Mouse (Mus musculus) mesoderm, embryonic 11.5 days (tissue): Measurements from ENCODE around the gene Ppp4r3a.

Experiments used
- DNase-seq: peaks from one replicate; pipeline ENCODE4 v3.0.0-alpha.2; 2012; ENCODE audit warnings: low read depth, low spot score

Gene Ppp4r3a

DNA sequence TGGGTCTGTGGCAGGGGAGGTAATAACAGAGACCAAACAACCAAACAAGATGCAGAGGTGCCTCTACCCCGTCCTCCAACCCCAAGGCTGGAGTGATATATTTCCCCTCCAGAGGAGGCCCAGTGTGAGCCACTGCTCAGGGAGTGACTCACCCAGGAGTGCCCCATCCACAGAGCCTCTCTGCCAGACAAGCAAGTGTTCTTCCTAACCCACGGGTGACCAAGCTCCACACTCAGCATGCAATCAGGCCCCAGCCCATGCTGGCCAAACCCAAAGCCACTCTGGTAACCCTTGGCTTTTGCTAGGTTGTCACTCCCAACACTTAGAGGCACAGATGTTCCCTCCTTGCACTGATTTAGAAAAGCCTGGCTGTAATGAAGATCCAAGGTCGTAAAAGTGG, 90.4 kb downstream of the Ppp4r3a start:
- no peak for DNase-seq

DNA sequence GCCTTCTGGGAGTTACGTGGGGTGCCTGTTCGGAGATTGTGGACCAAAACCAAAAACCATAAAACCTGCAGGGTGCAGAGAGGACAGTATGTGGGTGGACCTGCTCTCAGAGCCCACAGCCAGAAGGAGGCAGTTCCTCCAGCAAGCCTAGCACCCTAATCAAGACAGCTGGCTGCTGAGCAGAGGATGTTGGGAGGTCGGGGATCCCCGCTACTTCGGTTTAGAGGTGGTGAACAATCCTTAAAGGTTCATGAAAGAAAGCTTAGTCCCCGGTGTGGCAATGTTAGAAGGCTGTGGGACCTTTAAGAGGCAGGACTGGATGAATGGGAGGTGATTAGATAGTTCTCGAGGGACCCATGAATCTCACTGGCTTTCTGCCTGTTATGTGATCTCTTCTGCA, 91.0 kb downstream of the Ppp4r3a start:
- DNase-seq = no peak

DNA sequence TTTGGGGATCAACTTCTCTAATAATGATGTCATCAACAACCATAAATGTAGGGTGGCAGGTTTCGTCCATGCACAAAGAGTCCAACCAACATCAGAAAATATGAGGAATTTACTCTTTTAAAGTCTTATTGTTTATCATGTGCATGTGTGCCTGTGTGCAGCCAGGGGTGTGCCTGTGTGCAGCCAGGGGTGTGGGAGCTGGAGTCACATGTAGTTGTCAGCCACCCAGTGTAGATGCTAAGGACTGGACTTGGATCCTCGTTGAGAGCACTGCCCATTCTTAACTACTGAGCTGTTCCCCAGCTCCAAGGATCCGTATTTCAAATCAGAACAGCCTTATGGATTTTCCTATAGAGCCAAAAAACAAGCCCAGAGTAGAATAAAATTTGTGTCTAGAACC, 92.4 kb downstream of the Ppp4r3a start:
- no peak for DNase-seq

DNA sequence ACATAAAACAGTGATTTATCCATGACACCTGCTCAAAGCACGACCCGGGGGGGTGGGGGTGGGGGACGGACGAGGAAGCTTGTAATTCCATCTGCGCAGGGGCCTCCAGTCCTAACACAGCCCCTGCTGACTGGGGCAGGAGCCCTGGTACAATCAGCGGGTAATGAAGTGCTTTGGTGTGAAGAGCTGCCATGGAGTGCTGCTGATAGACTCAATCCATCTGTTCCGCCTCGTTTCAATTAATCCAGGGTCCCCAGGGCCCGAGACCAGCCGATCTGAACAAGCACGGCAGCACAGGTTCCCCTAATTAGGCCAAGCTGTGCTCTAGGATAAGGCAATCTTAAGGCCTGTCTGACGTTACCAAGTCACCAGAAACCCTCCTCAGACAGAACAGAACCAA, 93.2 kb downstream of the Ppp4r3a start:
- peak; percentile 76 for DNase-seq

DNA sequence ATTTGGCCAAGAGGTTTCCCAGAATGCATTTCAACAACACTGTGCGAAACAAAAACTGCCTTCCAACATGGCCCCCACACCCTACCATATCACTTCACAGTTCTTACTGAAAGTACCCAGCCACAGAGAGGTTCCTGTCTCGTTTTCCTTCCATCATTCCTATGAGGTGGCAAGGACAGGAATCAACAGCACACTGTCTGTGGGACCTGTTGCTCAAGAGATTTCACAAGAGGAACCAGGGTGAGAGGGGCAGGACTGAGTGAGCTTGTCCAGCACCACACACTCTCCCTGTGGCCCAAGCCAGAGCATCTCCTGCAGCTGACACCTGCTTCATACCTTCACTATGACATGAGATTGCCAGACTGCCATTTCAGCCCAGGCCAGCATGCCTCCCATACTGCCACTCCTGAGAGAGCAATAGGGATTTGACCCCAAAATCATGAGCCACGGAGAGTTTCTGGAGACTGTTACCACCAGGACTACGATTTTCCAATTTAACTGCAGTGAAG, 93.7 kb downstream of the Ppp4r3a start:
- DNase-seq = no peak
